Mouse (Mus musculus): Measurements from ENCODE around the gene Nup210.
A peak's percentile ranks its signal among the peaks of the same experiment; 100 is the strongest.
"Not testable (repeated sequence)": the region's sequence is repeated elsewhere in the genome, so short reads cannot be mapped to it uniquely, and the experiment has no call there.

Nup210 gene

DNA sequence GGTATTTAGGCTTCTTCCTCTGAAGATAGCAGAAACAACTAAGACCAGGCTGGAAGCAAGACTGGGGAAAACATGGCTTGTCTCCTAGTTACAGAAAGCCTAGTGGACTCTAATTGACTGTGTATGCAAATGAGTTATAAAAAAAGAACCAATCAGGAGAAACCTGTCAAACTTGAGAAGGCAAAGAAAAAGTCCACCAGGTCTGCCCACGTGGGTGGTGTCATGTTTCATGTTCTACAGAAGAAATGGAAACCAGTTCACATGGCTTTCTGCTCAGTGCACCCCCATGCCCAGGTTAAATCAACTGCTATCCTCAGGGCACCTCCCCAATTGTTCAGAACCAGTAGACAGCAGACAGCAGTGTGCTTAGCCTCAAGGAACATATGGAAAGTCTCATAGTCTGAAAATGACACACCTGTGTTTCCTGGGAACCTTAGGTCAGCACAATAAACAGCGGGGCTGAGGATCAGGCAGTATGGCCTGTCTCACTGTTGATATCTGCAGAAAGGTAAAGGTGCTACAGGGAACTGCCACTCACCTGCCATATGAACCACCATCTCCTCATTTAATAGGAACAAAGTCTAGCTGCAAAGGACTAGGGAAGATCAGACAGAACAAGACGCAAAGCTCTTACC lies 11.7 kb downstream of the Nup210 start:
- DNase-seq (ENCODE audit: low spot score): no peak

GRCm38 (mm10) chr6:91103421-91103820 lies 13.2 kb downstream of the Nup210 start:
- not testable (repeated sequence) for DNase-seq (ENCODE audit: low spot score)

DNA sequence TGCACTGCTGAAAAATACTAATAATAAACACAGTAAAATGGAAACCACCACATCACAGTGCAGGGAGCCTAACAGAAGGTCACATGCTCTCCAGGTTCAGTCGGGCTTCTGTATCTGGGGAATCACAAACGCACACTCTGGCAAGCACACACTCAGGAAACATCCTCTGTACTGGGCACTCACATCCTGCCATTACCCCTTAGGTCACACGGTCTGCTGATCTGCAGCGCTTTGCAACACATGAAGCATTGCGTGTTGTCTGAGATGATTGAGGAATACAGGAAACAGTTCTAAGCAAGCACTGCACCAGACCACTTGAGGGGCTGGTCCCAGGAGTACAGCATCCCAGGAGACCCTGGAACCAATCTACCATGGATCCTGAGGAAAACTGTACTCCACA lies 16.0 kb downstream of the Nup210 start:
- DNase-seq (ENCODE audit: low spot score): no peak

GRCm38 (mm10) chr6:91097879-91098278 lies 18.8 kb downstream of the Nup210 start:
- no peak for DNase-seq (ENCODE audit: low spot score)

DNA sequence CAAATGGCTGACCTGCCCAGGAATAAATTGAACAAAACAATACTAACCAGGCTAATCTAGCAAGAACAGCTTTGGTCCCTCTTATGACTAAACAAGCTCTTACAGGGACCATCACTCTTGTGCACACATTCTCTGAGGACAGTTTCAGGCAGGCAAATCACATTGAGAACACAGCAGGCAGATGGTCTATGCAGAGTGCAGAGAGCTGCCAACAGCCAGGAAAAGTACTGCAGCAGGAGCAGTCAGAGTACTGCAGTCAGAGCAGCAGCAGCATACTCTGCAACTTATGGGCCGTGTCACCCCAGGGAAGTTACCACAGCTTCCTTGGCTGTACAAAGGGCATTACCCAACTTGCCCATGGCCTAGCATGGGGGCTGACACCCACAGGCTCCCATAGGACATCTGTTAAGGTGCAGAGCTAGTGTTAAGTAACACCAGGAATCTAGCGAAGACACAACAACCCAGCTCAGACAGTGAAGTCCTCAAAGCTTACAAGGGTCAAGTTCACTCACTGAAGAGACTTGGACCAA lies 21.5 kb downstream of the Nup210 start:
- no peak for DNase-seq (ENCODE audit: low spot score)

- DNase-seq (ENCODE audit: low spot score): no peak
These were observed 24.3 kb downstream of the Nup210 start for GRCm38 (mm10) chr6:91092216-91092899.

DNA sequence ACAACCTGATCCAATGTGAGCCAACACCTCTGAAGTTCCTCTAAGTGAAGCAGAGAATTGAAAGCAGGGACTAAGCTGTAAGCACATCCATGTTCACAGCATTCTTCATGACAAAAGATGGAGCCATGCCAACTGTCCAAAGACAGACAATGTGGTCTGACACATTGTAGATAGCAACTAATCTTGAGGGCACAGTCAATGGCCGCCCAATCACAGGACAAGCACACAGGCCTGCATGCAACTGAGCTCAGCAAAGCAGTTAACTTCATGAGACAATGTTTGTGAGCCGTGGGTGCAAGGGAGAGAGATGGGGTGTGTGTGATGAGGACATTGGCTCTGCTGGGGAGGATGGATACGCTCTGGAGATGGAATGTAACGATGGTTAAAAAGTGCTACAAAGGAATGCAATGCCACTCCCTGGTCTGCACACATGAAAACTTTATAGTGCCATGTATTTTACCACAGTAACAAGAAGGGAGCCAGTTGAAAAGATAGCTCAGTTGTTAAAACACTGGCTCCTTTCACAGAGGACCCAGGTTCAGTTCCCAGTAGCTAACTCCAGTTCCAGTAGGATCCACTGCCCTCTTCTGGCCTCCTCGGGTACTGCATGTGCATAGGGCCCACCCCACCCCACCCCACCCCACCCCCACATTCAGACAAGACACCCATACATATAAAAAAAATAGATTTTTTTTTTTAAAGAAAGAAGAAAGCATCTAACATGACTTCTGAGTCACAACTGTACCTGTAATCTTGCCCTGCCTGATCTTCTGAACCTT lies 31.3 kb downstream of the Nup210 start:
- DNase-seq (ENCODE audit: low spot score): peak; percentile 39

GRCm38 (mm10) chr6:91080033-91080432 lies 36.6 kb downstream of the Nup210 start:
- no peak for DNase-seq (ENCODE audit: low spot score)

DNA sequence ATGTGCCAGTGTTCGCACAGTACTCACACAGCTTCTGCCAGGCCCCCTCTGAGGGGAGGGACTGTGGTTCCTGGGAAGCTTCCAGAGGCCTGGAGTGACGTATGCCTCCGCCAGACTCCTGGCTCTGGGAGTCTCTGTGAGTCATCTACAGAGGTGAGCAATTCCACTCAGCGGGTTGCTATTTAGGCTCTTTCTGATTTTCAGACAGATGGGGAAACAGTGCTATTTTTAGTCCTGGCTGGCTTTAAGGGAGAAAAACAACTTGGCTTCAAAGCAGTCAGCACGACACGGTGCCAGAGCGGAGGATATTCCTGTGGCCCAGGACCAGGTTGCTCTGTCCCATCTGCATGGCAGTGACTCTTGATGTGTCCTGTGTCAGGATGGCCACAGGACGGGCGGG lies 40.4 kb downstream of the Nup210 start:
- no peak for DNase-seq (ENCODE audit: low spot score)

GRCm38 (mm10) chr6:91068511-91068910 lies 48.1 kb downstream of the Nup210 start:
- DNase-seq (ENCODE audit: low spot score): no peak

DNA sequence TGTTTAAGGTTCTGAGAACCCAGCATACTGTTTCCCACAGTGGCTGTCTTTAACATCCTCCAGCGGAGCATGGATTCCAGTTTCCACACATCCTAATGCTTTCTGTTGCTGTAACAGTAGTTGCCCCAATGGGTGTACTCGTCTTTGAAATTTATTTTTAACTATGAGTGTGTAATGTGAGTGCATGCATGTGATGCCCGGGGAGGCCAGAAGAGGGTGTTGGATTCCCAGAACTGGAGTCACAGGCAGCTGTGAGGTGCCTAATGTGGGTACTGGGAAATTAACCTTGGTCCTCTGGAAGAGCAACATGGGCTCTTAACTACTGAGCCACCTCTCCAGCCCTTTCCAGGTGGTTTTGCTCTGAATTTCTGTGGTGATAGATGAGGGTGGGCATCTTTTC lies 49.6 kb downstream of the Nup210 start:
- DNase-seq (ENCODE audit: low spot score): no peak

DNA sequence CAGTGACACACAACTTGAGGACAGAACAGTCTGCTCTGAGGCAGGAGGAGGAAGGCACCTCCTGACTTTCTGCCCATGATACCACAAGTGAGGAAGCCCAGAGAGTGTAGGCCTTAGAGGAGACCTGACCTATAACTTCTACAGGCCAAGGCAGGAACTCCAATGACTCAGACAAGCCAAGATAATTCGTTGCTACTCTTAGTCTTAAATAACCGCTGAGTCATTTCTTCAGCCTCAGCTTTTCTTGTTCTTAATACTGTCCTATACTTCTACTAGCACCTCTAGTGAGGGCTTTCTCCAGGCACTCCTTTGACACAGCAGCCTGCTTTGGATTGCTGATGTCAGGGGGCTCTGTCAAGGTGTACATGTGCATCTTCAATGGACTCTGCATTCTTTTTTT lies 55.3 kb downstream of the Nup210 start:
- DNase-seq (ENCODE audit: low spot score): no peak

GRCm38 (mm10) chr6:91059711-91060110 lies 56.9 kb downstream of the Nup210 start:
- peak; percentile 41 for DNase-seq (ENCODE audit: low spot score)

DNA sequence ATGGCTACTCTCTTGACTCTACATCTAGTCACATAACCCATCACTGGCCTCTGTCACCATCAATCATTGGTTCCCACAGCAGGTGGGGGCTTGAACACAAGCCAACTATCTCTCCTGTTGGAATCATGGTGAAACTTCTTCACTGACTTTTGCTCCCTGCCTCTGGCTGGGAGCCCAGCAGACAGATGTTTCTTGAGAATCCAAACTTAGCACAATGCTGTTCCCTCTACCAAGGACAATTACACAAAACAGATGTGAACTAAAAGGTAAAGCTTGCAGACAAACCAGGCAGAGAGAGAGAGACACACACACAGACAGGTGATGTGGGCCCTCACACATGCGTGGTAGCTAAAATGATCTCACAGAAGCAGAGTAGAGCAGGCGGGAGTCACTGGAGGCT lies 58.6 kb downstream of the Nup210 start:
- DNase-seq (ENCODE audit: low spot score): no peak

GRCm38 (mm10) chr6:91056348-91056747 lies 60.3 kb downstream of the Nup210 start:
- DNase-seq (ENCODE audit: low spot score): no peak

GRCm38 (mm10) chr6:91052572-91052971 lies 64.1 kb downstream of the Nup210 start:
- DNase-seq (ENCODE audit: low spot score): no peak

- no peak for DNase-seq (ENCODE audit: low spot score)
These were observed 68.6 kb downstream of the Nup210 start for GRCm38 (mm10) chr6:91048019-91048418.

- DNase-seq (ENCODE audit: low spot score): no peak
These were observed 69.2 kb downstream of the Nup210 start for GRCm38 (mm10) chr6:91047434-91047833.

GRCm38 (mm10) chr6:91046184-91046583 lies 70.4 kb downstream of the Nup210 start:
- DNase-seq (ENCODE audit: low spot score): no peak

GRCm38 (mm10) chr6:91044628-91045331 lies 71.8 kb downstream of the Nup210 start:
- DNase-seq (ENCODE audit: low spot score): no peak

DNA sequence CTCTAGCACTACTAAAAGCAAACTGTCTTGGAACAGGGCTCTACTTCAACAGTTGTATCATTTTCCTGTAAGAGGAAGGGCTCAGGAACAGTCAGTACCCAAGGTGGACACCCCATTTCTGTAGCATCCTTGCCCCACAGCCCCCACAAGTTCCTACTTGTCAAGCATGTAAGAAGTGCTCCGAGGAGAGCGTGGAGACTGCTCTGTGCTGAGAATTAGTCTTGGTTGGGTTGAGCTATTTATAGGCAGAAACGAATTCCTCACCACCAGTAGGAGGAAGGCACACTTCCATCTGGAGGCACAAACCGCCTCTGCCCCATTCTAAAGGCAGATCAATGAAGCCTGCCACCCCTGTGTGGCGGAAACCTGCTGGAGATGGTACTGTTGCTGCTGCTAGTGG lies 75.3 kb downstream of the Nup210 start:
- DNase-seq (ENCODE audit: low spot score): no peak

- DNase-seq (ENCODE audit: low spot score): no peak
These were observed 88.4 kb downstream of the Nup210 start for GRCm38 (mm10) chr6:91028256-91028655.
